Mouse (Mus musculus): Measurements from ENCODE around the gene Hexb.
A peak's percentile ranks its signal among the peaks of the same experiment; 100 is the strongest.

Hexb gene

DNA sequence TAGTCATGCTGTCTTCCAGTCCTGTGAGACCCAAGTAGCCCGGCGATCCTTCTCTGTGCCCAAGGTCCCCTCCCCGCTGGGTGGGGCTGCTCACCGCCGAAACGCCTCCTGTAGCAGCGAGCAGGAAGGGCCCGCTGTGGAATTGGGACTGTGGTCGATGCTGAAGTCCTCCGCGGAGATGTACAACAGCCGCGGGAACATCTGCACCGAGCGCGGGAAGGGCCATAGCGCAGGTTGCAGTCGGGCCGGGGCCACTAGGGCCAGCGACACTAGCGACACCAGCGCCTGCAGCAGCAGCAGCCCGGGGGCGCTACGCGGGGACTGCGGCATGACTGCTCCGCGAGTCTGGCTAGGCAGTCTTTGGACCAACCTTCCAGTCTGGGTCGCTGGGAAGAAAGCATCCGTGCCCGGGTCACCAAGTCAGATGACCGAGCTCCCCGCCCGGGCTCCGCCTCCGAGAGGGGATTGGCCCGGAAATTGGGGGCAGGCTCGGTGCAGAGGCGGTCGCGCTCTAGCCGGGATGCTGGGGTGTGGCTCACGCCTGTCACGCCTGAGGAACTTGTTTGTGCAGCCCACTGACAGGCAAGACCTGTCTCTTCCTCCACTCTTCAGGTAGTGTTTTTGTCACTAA, at the start of gene Hexb:
TSS of gene Hexb (minus strand) at position 426 of the 631 bp plus-strand sequence.
- DNase-seq (ENCODE audit: low spot score in 2 of 2): peak; percentile 91

DNA sequence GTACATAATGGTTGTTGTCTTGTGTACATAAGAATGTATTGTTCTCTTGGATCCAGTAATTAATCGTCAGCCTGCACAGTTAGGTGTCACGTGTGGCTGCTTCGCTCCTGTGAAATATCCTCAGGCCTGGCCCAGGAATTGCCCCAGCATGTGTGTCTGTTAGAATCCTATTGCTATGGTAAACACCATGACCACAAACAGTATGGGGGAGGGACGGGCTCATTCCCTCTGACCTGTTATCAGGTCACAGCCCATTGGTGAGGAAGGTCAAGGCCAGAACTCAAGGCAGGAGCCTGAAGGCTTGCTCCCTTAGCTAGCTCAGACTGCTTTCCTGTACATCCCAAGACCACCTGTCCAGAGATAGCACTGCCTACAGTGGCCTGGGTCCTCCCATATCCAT, 49.6 kb upstream of the Hexb start:
- no peak for DNase-seq (ENCODE audit: low spot score in 2 of 2)

GRCm38 (mm10) chr13:97246217-97246616, 48.1 kb upstream of the Hexb start:
- DNase-seq (ENCODE audit: low spot score in 2 of 2): no peak

DNA sequence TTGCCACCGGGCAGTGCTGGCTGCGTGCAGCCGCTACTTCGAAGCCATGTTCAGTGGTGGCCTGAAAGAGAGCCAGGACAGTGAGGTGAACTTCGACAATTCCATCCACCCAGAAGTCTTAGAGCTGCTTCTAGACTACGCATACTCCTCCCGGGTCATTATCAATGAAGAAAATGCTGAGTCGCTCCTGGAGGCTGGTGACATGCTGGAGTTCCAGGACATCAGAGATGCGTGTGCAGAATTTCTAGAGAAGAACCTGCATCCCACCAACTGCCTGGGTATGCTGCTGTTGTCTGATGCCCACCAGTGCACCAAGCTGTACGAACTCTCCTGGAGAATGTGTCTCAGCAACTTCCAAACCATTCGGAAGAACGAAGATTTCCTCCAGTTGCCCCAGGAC, 47.0 kb upstream of the Hexb start:
- DNase-seq (ENCODE audit: low spot score in 2 of 2): no peak

DNA sequence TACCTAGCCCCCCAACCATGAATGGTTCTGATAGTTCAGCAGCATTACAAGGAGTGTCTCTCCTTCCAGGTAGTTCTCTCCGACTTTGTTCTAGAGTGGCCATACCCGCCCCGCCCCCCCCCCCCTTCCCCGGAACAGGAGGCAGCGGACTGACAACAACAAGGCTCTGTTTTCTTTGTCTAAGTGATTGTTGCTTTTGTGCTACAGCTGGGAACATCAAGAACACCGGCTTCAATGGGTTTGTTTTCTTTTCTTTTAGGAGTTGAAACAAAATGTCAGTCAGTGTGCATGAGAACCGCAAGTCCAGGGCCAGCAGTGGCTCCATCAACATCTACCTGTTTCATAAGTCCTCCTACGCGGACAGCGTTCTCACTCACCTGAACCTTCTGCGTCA, 46.6 kb upstream of the Hexb start:
- no peak for DNase-seq (ENCODE audit: low spot score in 2 of 2)

DNA sequence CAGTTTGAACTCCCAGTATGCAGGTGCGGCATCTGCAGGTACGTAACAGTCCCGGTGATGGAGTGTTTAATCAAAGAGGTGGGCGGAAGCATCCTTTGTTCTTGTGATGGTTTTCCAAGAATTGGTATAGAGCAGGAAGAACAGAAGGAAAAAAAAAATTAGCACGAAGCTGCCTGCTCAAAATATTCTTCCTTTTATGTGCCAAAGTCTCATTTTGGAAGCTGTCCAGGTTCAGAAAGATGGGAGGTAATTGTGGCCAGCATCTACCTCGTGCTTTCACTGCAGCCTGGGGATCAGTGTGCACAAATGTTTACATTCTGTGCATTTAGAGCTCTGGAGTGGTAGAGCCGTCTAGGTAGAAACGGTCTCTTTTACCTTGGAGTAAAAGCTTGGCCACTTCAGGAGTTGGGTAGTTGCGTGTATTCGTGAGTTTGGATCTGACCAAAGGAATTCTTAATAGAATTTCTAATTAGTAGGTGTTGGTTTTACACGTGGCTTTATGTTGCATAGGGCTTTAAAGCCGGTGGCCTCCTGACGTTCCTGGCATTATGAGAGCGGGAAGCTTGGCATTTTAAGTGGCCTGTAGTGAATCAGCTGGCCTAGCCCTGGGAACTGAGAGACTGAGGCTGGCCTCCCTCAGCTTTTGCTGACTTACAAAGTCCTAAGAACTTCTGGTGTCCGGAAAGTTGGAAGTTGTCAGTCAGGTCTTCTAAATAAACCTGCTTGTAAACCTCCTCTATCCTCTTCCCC, 46.0 kb upstream of the Hexb start:
- DNase-seq (ENCODE audit: low spot score in 2 of 2): no peak

- no peak for DNase-seq (ENCODE audit: low spot score in 2 of 2)
Observed at GRCm38 (mm10) chr13:97242716-97243115, 44.6 kb upstream of the Hexb start.

DNA sequence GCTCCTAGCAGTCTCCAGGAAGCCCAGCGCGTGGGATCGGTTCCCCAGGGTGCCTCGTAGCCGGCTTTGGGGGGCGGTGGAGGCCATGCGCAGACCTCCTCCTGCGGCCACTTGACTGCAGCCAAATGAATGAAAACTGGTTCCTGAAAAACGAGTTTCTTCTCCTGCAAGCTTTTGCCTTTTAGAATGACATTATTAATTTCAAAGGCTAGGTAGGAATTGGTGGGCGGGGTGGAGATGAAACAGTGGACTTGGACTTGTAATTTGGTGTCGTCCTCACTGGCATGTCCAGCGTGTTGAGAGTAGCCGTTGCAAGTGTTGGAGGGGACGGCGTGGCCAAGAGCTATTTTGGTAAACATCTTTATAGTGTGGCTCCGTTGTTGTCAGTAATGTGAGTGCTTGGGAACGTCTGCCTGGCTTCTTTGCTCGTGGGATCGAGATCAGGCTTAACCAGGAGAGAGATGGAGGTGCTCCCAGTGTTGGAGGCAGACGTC, 43.7 kb upstream of the Hexb start:
- DNase-seq (ENCODE audit: low spot score in 2 of 2): no peak

DNA sequence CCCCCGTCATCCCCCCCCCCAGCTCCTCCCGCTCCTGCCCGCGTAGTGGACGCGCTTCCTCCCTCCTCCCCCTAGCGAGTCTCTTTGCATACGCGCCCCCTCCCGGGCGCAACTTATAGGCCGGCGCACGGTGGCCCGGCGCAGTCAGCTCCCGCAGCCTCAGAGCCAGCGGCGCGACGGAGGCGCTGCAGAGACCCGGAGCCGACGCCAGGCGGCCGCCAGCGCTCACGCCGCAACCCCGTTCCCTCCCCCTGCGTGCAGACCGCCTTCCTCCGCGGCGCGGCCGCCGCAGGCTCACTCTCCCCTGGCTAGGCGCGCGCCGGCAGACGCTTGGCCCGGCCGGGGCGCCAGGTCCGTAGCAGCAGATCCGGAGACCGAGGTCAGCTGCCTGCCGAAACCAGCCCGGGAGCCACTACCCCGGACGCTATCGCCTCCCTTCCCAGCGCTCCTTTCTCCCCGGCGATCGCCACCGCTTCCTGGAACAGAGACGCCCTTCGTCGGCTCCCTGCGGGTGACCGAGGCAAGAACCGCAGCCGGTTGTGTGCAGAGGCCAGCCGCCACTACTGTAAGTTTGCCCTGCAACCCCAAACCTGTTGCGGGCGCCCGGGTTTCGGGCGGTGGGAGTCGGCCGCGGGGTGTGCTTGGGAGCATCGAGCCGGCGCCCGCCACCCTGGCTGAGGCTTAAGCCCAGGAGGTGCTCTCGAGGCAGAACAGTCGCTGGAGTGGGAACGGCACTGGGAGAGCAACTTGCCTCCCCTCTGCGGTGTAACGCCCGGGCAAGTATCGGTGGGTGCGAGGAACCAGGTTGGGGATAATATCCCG, 43.0 kb upstream of the Hexb start, which contains the start of gene Enc1:
TSS of gene Enc1 (plus strand) at position 141 of the 822 bp plus-strand sequence.
- peak; percentile 90 to 92 for DNase-seq (ENCODE audit: low spot score in 2 of 2)

GRCm38 (mm10) chr13:97240279-97240964, 42.3 kb upstream of the Hexb start:
- peak; percentile 75 to 80 for DNase-seq (ENCODE audit: low spot score in 2 of 2)

- peak in 1 of 2 experiments; percentile 49 for DNase-seq (ENCODE audit: low spot score in 2 of 2)
Observed at GRCm38 (mm10) chr13:97239343-97240180, 41.4 kb upstream of the Hexb start.

DNA sequence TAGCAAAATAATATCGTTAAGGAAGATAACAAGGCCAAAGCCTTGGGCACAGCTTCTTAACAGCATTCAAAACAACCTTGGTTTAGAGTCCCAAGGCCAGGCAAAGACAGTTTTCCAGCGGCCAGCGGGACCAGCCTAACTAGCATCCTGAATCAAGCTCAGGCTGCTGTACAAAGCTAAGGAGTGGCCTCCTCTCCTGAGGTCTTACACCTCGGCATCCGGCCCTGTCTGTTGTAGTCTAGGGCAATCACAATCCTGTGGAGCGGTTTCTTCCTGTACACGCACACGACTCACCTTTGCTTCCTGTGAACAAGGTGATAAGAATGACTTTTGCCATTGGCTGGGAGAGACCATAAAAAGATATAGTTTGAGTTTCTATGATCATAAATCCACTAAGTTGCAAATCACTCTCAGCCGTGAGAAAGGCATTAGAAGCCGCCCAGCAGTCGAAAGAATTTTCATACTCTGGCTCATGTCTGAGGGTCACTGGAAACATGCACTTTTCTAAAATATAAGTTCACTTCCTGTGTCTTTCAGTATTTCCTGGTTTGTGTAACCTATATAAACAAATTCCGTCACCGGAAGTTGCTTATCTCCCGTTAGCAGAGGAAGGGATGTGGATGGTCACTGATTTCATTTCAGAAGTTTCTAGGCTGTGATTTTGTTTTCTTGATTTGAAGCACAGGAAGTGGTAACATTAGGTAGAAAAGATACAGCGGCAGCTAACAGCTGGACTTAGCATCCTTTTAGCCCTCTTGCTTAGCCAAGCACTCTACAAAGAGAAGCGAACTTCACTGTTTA, 40.2 kb upstream of the Hexb start:
- no peak for DNase-seq (ENCODE audit: low spot score in 2 of 2)

GRCm38 (mm10) chr13:97237700-97238099, 39.5 kb upstream of the Hexb start:
- no peak for DNase-seq (ENCODE audit: low spot score in 2 of 2)

GRCm38 (mm10) chr13:97235911-97236310, 37.8 kb upstream of the Hexb start:
- DNase-seq (ENCODE audit: low spot score in 2 of 2): no peak

DNA sequence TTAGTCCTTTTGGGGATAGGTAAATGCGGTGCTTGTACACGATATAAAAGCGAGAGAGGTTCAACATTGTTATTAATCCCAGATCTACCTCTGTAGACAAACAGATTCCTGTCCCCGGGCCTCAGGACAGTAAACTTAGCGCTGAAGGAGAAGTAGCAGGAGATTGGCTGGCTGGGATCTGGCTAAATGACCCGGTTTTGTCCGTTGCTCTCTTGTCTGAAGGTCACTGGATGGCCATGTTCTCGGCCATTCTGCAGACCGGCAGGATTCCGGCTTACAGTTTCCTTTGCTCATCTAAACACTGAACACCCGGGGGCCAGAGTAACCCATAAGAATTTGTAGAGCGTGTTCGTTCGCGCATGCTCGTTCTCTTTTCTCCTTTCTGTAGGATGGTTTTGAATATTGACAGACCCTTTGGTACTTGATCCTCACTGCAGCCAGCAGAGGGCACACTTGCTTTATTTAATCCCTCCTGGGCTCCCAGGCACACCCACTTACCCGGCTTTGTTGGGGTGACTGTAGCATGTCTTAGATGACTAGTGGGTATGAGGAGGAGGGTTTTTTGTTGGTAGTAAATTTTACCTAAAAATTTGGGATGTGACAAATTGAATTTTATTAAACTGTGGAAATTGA, 36.7 kb upstream of the Hexb start:
- peak; percentile 67 to 83 for DNase-seq (ENCODE audit: low spot score in 2 of 2)

- DNase-seq (ENCODE audit: low spot score in 2 of 2): no peak
Observed at GRCm38 (mm10) chr13:97233092-97233491, 34.9 kb upstream of the Hexb start.

- no peak for DNase-seq (ENCODE audit: low spot score in 2 of 2)
Observed at GRCm38 (mm10) chr13:97230101-97230500, 31.9 kb upstream of the Hexb start.

GRCm38 (mm10) chr13:97227795-97228194, 29.6 kb upstream of the Hexb start:
- no peak for DNase-seq (ENCODE audit: low spot score in 2 of 2)

- no peak for DNase-seq (ENCODE audit: low spot score in 2 of 2)
Observed at GRCm38 (mm10) chr13:97225130-97225529, 27.0 kb upstream of the Hexb start.

Data from urinary bladder, postnatal 4 days (tissue).